Comparison of ENCODE assay signal across 8 mouse cellular contexts in the genomic region with DNA sequence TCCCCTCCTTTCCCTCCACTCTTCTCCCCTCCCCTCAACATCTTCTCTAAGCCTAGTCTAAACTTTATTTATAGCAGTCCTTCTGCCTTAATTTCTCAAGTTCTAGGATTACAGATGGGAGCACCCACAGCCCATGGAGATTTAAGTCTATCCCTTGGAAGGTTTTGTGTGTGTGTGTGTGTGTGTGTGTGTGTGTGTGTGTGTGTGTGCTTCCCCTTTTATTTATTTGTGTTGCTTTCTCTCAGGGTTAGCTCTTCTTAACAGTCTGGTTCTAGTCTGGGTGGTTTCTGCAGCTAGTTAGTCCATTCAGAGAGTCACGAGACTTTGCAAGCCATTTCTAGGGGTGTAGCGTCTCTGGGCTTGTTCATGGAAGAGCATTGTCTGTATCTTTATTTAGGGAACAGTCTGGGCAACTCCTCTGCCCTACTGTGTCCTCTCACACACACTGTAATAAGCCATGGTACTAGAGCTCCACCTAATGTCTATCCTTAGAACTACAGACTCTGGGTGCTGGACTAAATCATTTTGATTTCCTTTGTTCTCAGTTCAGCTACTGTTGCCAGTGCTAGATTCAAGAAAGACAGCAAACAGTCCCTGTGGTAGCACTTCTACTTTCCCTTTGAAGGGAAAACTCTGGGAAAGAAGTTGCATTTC. TPM values are rescaled to one million over a fixed set of nuclear protein-coding genes. Genes with fewer than 3 reads are reported as not detected.
A peak's percentile ranks its signal among the peaks of the same experiment; 100 is the strongest.
DNase-seq lines count a peak whose midpoint lies in the region; ATAC-seq and TF ChIP-seq lines count a peak whose summit lies in the region.

No protein-coding gene starts in this region.

- TF ChIP-seq CTCF in spleen, adult 2 months (IDR thresholded peaks at IDR 0.05; ENCODE audit: extremely low read depth, insufficient read depth, insufficient read length, insufficient replicate concordance): peak; percentile 40; the same call in 1 of the 2 replicates

- peaks cover 14% of the 10 kb centered on the region for H3K4me1 ChIP-seq in forebrain, embryonic 13.5 days
- H3K4me1 ChIP-seq in hindbrain, embryonic 13.5 days (replicated peaks): peaks cover 9% of the 10 kb centered on the region
- peaks cover 40% of the 10 kb centered on the region for H3K4me1 ChIP-seq in megakaryocyte, embryonic 14.5 days
- H3K4me1 ChIP-seq in spleen, adult 2 months (ENCODE audit: control insufficient read depth, insufficient read depth, insufficient read length): peaks cover 13% of the 10 kb centered on the region

- intact Hi-C loops in left cerebral cortex, postnatal 4 days (cut with DNase I): loop anchor here (5.0 kb wide), 1 partner anchor 178 kb away; no protein-coding TSS in a partner anchor

- H3K9ac ChIP-seq in forebrain, embryonic 13.5 days: no peak overlapping the region
- peak overlapping the region; percentile 39; the same call in 1 of the 2 replicates for H3K9ac ChIP-seq in hindbrain, embryonic 13.5 days

- H3K27ac ChIP-seq in forebrain, embryonic 13.5 days: peak overlapping the region; percentile 78
- H3K27ac ChIP-seq in hindbrain, embryonic 13.5 days: peak overlapping the region; percentile 86
- no peak overlapping the region for H3K27ac ChIP-seq in spleen, adult 2 months (ENCODE audit: insufficient read depth, low read length)

- no peak for TF ChIP-seq POLR2A in spleen, adult 2 months (IDR thresholded peaks at IDR 0.05; ENCODE audit: low read depth, low read length)

- WGBS in forebrain, embryonic 13.5 days: 0% methylated on average over 2 of the region's 2 CpGs
- 5% methylated on average over 2 of the region's 2 CpGs for WGBS in hindbrain, embryonic 13.5 days
- 19% methylated on average over 2 of the region's 2 CpGs for WGBS in spleen, adult 2 months

- no peak overlapping the region for H3K4me3 ChIP-seq in forebrain, embryonic 13.5 days
- no peak overlapping the region for H3K4me3 ChIP-seq in hindbrain, embryonic 13.5 days
- H3K4me3 ChIP-seq in megakaryocyte, embryonic 14.5 days (replicated peaks): peak overlapping the region; percentile 78
- no peak overlapping the region for H3K4me3 ChIP-seq in spleen, adult 2 months (ENCODE audit: extremely low read depth, insufficient read depth, insufficient read length)

- H3K9me3 ChIP-seq in forebrain, embryonic 13.5 days (replicated peaks): no peaks in the 10 kb centered on the region
- no peaks in the 10 kb centered on the region for H3K9me3 ChIP-seq in hindbrain, embryonic 13.5 days
- H3K9me3 ChIP-seq in megakaryocyte, embryonic 14.5 days: no peaks in the 10 kb centered on the region

- H3K36me3 ChIP-seq in forebrain, embryonic 13.5 days (ENCODE audit: poor library complexity, severe bottlenecking): peaks cover 3% of the 10 kb centered on the region; the same call in 1 of the 2 replicates
- H3K36me3 ChIP-seq in hindbrain, embryonic 13.5 days: no peaks in the 10 kb centered on the region
- H3K36me3 ChIP-seq in megakaryocyte, embryonic 14.5 days (replicated peaks; ENCODE audit: low read length): peaks cover 37% of the 10 kb centered on the region
- peaks cover 2% of the 10 kb centered on the region; the same call in 1 of the 2 replicates for H3K36me3 ChIP-seq in spleen, adult 2 months (ENCODE audit: control insufficient read depth, insufficient read depth, low read length)

- H3K27me3 ChIP-seq in forebrain, embryonic 13.5 days: no peaks in the 10 kb centered on the region
- H3K27me3 ChIP-seq in hindbrain, embryonic 13.5 days: no peaks in the 10 kb centered on the region
- H3K27me3 ChIP-seq in megakaryocyte, embryonic 14.5 days (replicated peaks): no peaks in the 10 kb centered on the region
- H3K27me3 ChIP-seq in spleen, adult 2 months (ENCODE audit: control insufficient read depth, insufficient read depth, low read length): no peaks in the 10 kb centered on the region

- peak; percentile 91 for ATAC-seq in forebrain, embryonic 13.5 days
- peak; percentile 93 for ATAC-seq in hindbrain, embryonic 13.5 days (ENCODE audit: low FRiP score)

- no peak overlapping the region for H3K4me2 ChIP-seq in forebrain, embryonic 13.5 days
- H3K4me2 ChIP-seq in hindbrain, embryonic 13.5 days: no peak overlapping the region

- peak; percentile 68 for DNase-seq in left cerebral cortex, adult 11 months (ENCODE audit: low spot score)
- DNase-seq in left cerebral cortex, postnatal 4 days: no peak
- DNase-seq in c-Kit-positive CD71-positive TER-119-positive erythroid progenitor cells, embryonic 14.5 days (ENCODE audit: low spot score): peak; percentile 80
- DNase-seq in layer of hippocampus, postnatal 10 days (ENCODE audit: low spot score in 2 of 2): peak; percentile 21 to 55
- DNase-seq in spleen, adult 2 months (ENCODE audit: low read depth in 1 of 2, low spot score in 2 of 2): peak; percentile 27 to 62

RNA-seq across cellular contexts. Expression of a gene that starts 15.1 kb away (rescaled TPM):
- 100 to 1,000 TPM; 220 to 249 TPM for total RNA-seq in left cerebral cortex, postnatal 4 days (2021)
- 111 and 122 TPM in 2 replicates for polyA plus RNA-seq in forebrain, embryonic 13.5 days (2015; fragmentation: Nextera tagmentation; extraction: Ambion mirVana)
- 99.5 and 101 TPM in 2 replicates for polyA plus RNA-seq in hindbrain, embryonic 13.5 days (2015; fragmentation: Nextera tagmentation; extraction: Ambion mirVana)
- total RNA-seq in layer of hippocampus, postnatal 10 days (2021): 100 to 1,000 TPM; 160 TPM
- polyA plus RNA-seq in megakaryocyte, embryonic 14.5 days (2012; ENCODE audit: insufficient read depth, low replicate concordance): 1.4 and 2.8 TPM in 2 replicates
- polyA plus RNA-seq in spleen, adult 2 months (2012; rRNA removed): 4.8 and 6.7 TPM in 2 replicates

Comparison
In these comparisons a context has a peak if more than half of its experiments do, and no peak if none do; other contexts are left out.
1. RNA of a gene that starts 15.1 kb away (polyA plus RNA-seq): 111 to 122 TPM in forebrain, embryonic 13.5 days and 99.5 to 101 TPM in hindbrain, embryonic 13.5 days; 4.8 to 6.7 TPM in spleen, adult 2 months and 1.4 to 2.8 TPM in megakaryocyte, embryonic 14.5 days; every median in the first group is over 10 times any median in the second.